Mouse (Mus musculus): ENCODE data around the gene 2010300C02Rik.

2010300C02Rik gene

DNA sequence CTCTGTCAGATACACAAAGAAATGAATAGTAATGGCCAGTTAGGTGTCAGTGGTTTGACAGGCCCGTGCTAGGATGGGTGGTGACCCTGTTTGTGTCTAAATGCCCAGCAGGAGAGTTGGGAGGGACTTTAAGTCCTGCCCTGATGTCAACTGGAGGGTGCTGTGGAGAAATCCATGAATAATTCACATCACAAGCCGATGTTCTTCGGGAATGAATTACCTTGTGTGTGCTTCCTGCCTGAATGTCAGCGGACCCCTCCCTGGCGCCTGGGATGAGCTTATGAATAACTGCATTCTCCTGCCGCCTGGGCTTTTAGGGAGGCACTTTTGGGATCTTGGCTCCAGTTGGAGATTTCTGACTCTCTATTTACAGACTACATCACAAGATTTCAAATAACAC, 154.5 kb downstream of the 2010300C02Rik start:
- DNase-seq = no peak

DNA sequence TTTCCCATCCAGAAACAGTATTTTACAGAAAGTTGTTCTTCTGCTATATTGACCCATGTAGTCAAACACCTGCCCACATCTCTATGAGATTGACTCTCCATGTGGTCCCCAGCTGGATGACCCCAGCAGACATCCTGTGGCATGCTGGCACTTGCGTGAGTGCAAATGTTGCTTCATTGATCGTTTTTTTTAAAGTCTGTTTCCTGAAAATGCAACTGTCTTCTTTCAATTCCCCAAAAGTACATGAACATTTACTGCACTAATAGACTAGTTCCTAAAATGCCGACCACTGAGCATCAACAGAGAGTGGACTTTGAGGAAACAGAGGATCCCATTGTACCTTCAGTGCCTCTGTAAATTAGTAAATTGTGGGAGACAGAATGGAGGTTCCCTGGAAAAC, 157.9 kb downstream of the 2010300C02Rik start:
- no peak for DNase-seq

All from kidney, postnatal 10 days (tissue).